Mouse (Mus musculus) hindbrain, embryonic 14.5 days (tissue): ENCODE data around the gene Nr1d1. TPM values are rescaled to one million over a fixed set of nuclear protein-coding genes. Genes with fewer than 3 reads are reported as not detected.

Experiments
- ATAC-seq: fragments of 200-750 bp; cut with Nextera tagmentation; 2 replicates; pipeline ENCODE4 v1.8.0; 2017; ENCODE audit warnings: moderate number of reproducible peaks, mild to moderate bottlenecking, moderate TSS enrichment, moderate library complexity; ENCODE audit not compliant: low FRiP score
- DNase-seq: peaks from one replicate; pipeline ENCODE4 v3.0.0-alpha.2; 2015; ENCODE audit warnings: low spot score
- H3K27ac ChIP-seq: fragments of 300-500 bp; sonication (generic); 2 replicates; pipeline ENCODE4 v1.5.1; 2014; ENCODE audit warnings: mild to moderate bottlenecking, moderate library complexity
- H3K27me3 ChIP-seq: fragments of 300-500 bp; sonication (generic); 2 replicates; pipeline ENCODE4 v1.6.1; 2014; ENCODE audit warnings: mild to moderate bottlenecking, low read length, mixed read lengths; ENCODE audit not compliant: control insufficient read depth, insufficient read depth
- H3K36me3 ChIP-seq: fragments of 300-500 bp; sonication (generic); replicated peaks from 2 replicates; pipeline ENCODE4 v1.6.1; 2014; ENCODE audit not compliant: control insufficient read depth, insufficient read depth
- H3K4me1 ChIP-seq: fragments of 300-500 bp; sonication (generic); replicated peaks from 2 replicates; pipeline ENCODE4 v1.6.1; 2014; ENCODE audit warnings: antibody characterized with exemption, low read length, mixed read lengths; ENCODE audit not compliant: control insufficient read depth, insufficient read depth
- H3K4me2 ChIP-seq: fragments of 300-500 bp; sonication (generic); replicated peaks from 2 replicates; pipeline ENCODE4 v1.6.1; 2014; ENCODE audit warnings: mild to moderate bottlenecking, moderate library complexity
- H3K4me3 ChIP-seq: fragments of 300-500 bp; sonication (generic); replicated peaks from 2 replicates; pipeline ENCODE4 v1.5.1; 2014; ENCODE audit warnings: mild to moderate bottlenecking, low read length
- H3K9ac ChIP-seq: fragments of 300-500 bp; sonication (generic); 2 replicates; pipeline ENCODE4 v1.6.1; 2014
- H3K9me3 ChIP-seq: fragments of 300-500 bp; sonication (generic); 2 replicates; pipeline ENCODE4 v1.6.1; 2016; ENCODE audit warnings: low read length; ENCODE audit not compliant: control insufficient read depth
- WGBS: fragments of 180-500 bp; shearing (Covaris S2); extraction: QIAGEN DNeasy Blood & Tissue Kit; methylation state at CpG from one replicate; pipeline ENCODE4 v1.1.7; 2014; 5-methylcytosine and 5-hydroxymethylcytosine counted together
- polyA plus RNA-seq: library from polyadenylated mRNA; unstranded; fragments of >200 nt; fragmentation: Nextera tagmentation; extraction: Ambion mirVana; gene quantifications from 2 replicates; pipeline ENCODE4 v1.2.1, GENCODE M21; 2014

The Nr1d1 gene
- polyA plus RNA-seq, 1 experiment from 2014 or later: 4.1 TPM

DNA sequence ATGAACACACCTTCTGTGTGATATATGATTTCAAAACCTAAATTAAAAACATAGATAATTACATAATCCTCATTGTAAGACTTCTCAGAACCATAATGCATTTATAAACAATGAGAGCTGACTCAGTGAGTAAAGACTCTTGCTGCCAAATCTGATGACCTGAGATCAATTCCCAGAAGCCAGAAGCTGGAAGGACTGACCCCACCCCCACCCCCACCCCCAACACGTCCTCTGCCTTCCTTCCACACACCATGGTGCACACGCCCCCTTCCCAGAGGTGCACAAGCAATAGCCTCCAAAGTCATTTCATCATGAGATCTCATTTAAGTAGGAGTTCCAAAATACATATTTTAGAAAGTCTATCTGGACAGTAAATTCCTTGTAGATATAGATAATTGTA, 54.4 kb downstream of the Nr1d1 start:
- H3K4me2 ChIP-seq: no peak overlapping the region

More for the DNA sequence above, 54.4 kb downstream of the Nr1d1 start:
- Histone ChIP-seq H3K9me3 (no peaks in the 10 kb centered on the region), H3K27ac (no peak overlapping the region), H3K36me3 (peaks cover 59% of the 10 kb centered on the region), H3K4me3 (no peak overlapping the region), H3K9ac (no peak overlapping the region), H3K4me1 (no peaks in the 10 kb centered on the region), H3K27me3 (no peaks in the 10 kb centered on the region)
- DNase-seq (no peak), ATAC-seq (no peak)
- 60% methylated on average over 2 of the region's 2 CpGs for WGBS

Other genes starting within 250 kb of the Nr1d1 start
- gene Ikzf3, start 229.3 kb downstream of the Nr1d1 start, polyA plus RNA-seq: 0.24 and 0.33 TPM in 2 replicates
- gene Zpbp2, start 224.2 kb downstream of the Nr1d1 start, polyA plus RNA-seq: not detected in 2 replicates
- gene Ormdl3, start 188.0 kb downstream of the Nr1d1 start, polyA plus RNA-seq: 14.9 and 17.3 TPM in 2 replicates
- gene Lrrc3c, start 177.0 kb downstream of the Nr1d1 start, polyA plus RNA-seq: not detected in 2 replicates
- gene Gm12355, start 149.7 kb downstream of the Nr1d1 start, polyA plus RNA-seq: 0.20 and 0.80 TPM in 2 replicates
- gene Gsdma3, start 149.0 kb downstream of the Nr1d1 start, polyA plus RNA-seq: not detected in 2 replicates
- not detected in 2 replicates for gene Gsdma2, start 128.6 kb downstream of the Nr1d1 start, polyA plus RNA-seq
- gene Gsdma, start 111.0 kb downstream of the Nr1d1 start, polyA plus RNA-seq: not detected in 2 replicates
- 130 and 141 TPM in 2 replicates for gene Psmd3, start 92.8 kb downstream of the Nr1d1 start, polyA plus RNA-seq
- gene Csf3, start 74.1 kb downstream of the Nr1d1 start, polyA plus RNA-seq: not detected in 2 replicates
- 58.4 and 62.7 TPM in 2 replicates for gene Med24, start 45.9 kb downstream of the Nr1d1 start, polyA plus RNA-seq
- gene Thra, start 34.7 kb downstream of the Nr1d1 start, polyA plus RNA-seq: 165 and 181 TPM in 2 replicates
- gene Msl1, start 20.2 kb upstream of the Nr1d1 start, polyA plus RNA-seq: 23.6 and 24.1 TPM in 2 replicates
- 49.3 and 57.4 TPM in 2 replicates for gene Casc3, start 29.6 kb upstream of the Nr1d1 start, polyA plus RNA-seq
- 12.0 and 12.9 TPM in 2 replicates for gene Rapgefl1, start 61.5 kb upstream of the Nr1d1 start, polyA plus RNA-seq
- 4.7 and 4.8 TPM in 2 replicates for gene Wipf2, start 88.3 kb upstream of the Nr1d1 start, polyA plus RNA-seq
- 4.3 and 5.2 TPM in 2 replicates for gene Cdc6, start 132.5 kb upstream of the Nr1d1 start, polyA plus RNA-seq
- gene Rara, start 152.5 kb upstream of the Nr1d1 start, polyA plus RNA-seq: 18.4 and 18.7 TPM in 2 replicates
- 0.60 and 1.4 TPM in 2 replicates for gene Gjd3, start 207.7 kb upstream of the Nr1d1 start, polyA plus RNA-seq
- 34.2 and 42.4 TPM in 2 replicates for gene Top2a, start 248.9 kb upstream of the Nr1d1 start, polyA plus RNA-seq